Mouse (Mus musculus) intestine, postnatal 0 days (tissue): Measurements from ENCODE around the gene Degs1. TPM values are rescaled to one million over a fixed set of nuclear protein-coding genes. Genes with fewer than 3 reads are reported as not detected.

Source experiments
- ATAC-seq: fragments of 200-750 bp; cut with Nextera tagmentation; 2 replicates; pipeline ENCODE4 v1.8.0; 2017; ENCODE audit warnings: mild to moderate bottlenecking, moderate TSS enrichment, moderate library complexity
- H3K27ac ChIP-seq: fragments of 300-500 bp; sonication (generic); 2 replicates; pipeline ENCODE4 v1.5.1; 2014; ENCODE audit warnings: mild to moderate bottlenecking, low read depth, low read length, moderate library complexity
- H3K27me3 ChIP-seq: fragments of 300-500 bp; sonication (generic); replicated peaks from 2 replicates; pipeline ENCODE4 v1.6.1; 2014; ENCODE audit warnings: low read length, mixed read lengths; ENCODE audit not compliant: control insufficient read depth, insufficient read depth
- H3K36me3 ChIP-seq: fragments of 300-500 bp; sonication (generic); 2 replicates; pipeline ENCODE4 v1.6.1; 2014; ENCODE audit warnings: mild to moderate bottlenecking, moderate library complexity; ENCODE audit not compliant: control insufficient read depth, insufficient read depth
- H3K4me1 ChIP-seq: fragments of 300-500 bp; sonication (generic); replicated peaks from 2 replicates; pipeline ENCODE4 v1.6.1; 2014; ENCODE audit warnings: antibody characterized with exemption, low read length, mixed read lengths; ENCODE audit not compliant: control insufficient read depth, insufficient read depth
- H3K4me2 ChIP-seq: fragments of 300-500 bp; sonication (generic); replicated peaks from 2 replicates; pipeline ENCODE4 v1.6.1; 2014; ENCODE audit warnings: low read depth, mild to moderate bottlenecking, moderate library complexity
- H3K4me3 ChIP-seq: fragments of 300-500 bp; sonication (generic); 2 replicates; pipeline ENCODE4 v1.5.1; 2014; ENCODE audit warnings: low read depth, low read length
- H3K9ac ChIP-seq: fragments of 300-500 bp; sonication (generic); 2 replicates; pipeline ENCODE4 v1.6.1; 2014; ENCODE audit warnings: mild to moderate bottlenecking, low read depth, low read length
- H3K9me3 ChIP-seq: fragments of 300-500 bp; sonication (generic); 2 replicates; pipeline ENCODE4 v1.6.1; 2016; ENCODE audit warnings: mixed run types; ENCODE audit not compliant: control insufficient read depth
- CTCF ChIP-seq: sonication (generic); IDR thresholded peaks from 2 replicates; pipeline ENCODE4 v1.5.1; 2016; ENCODE audit warnings: low read depth, mild to moderate bottlenecking, control low read depth, antibody characterized with exemption, moderate library complexity
- WGBS: fragments of 180-500 bp; shearing (Covaris S2); extraction: QIAGEN DNeasy Blood & Tissue Kit; methylation state at CpG from one replicate; pipeline ENCODE4 v1.1.7; 2014; 5-methylcytosine and 5-hydroxymethylcytosine counted together
- polyA plus RNA-seq: library from polyadenylated mRNA; unstranded; fragments of >200 nt; fragmentation: Nextera tagmentation; extraction: Ambion mirVana; gene quantifications from 2 replicates; pipeline ENCODE4 v1.2.1, GENCODE M21; 2015

The Degs1 gene
- polyA plus RNA-seq, 1 experiment from 2014 or later, result 98.2 TPM

- H3K36me3 ChIP-seq, result no peaks in the 10 kb centered on the region
- no peak overlapping the region for H3K27ac ChIP-seq
- TF ChIP-seq CTCF, result no peak
- H3K4me2 ChIP-seq, result no peak overlapping the region
- no peak overlapping the region for H3K4me3 ChIP-seq
- H3K4me1 ChIP-seq, result no peaks in the 10 kb centered on the region; the same call in 1 of the 2 replicates
- WGBS, result 72% methylated on average over 11 of the region's 11 CpGs
- H3K27me3 ChIP-seq, result no peaks in the 10 kb centered on the region
- H3K9ac ChIP-seq, result no peak overlapping the region
- ATAC-seq, result 0 out of 2 replicates have a peak, but pooled peaks have one; percentile 2
- no peaks in the 10 kb centered on the region for H3K9me3 ChIP-seq
Observed at GRCm38 (mm10) chr1:182255031-182255430, 27.6 kb downstream of the Degs1 start.

GRCm38 (mm10) chr1:182254618-182255017 lies 28.0 kb downstream of the Degs1 start:
- H3K9me3 ChIP-seq, result no peaks in the 10 kb centered on the region
- no peaks in the 10 kb centered on the region; the same call in 1 of the 2 replicates for H3K4me1 ChIP-seq
- H3K36me3 ChIP-seq, result no peaks in the 10 kb centered on the region
- H3K4me3 ChIP-seq, result no peak overlapping the region
- no peak overlapping the region for H3K9ac ChIP-seq
- H3K27me3 ChIP-seq, result no peaks in the 10 kb centered on the region
- H3K4me2 ChIP-seq, result no peak overlapping the region
- 83% methylated on average over 8 of the region's 8 CpGs for WGBS
- H3K27ac ChIP-seq, result no peak overlapping the region
- peak; percentile 44; the same call in 1 of the 2 replicates for ATAC-seq
- TF ChIP-seq CTCF, result no peak

- H3K9ac ChIP-seq, result no peak overlapping the region
- no peak overlapping the region for H3K4me2 ChIP-seq
- WGBS, result 82% methylated on average over 12 of the region's 12 CpGs
- H3K4me3 ChIP-seq, result no peak overlapping the region
- H3K27ac ChIP-seq, result no peak overlapping the region
- no peaks in the 10 kb centered on the region for H3K36me3 ChIP-seq
- no peaks in the 10 kb centered on the region for H3K27me3 ChIP-seq
- TF ChIP-seq CTCF, result no peak
- ATAC-seq, result no peak; the same call in 1 of the 2 replicates
- no peaks in the 10 kb centered on the region; the same call in 1 of the 2 replicates for H3K4me1 ChIP-seq
- H3K9me3 ChIP-seq, result no peaks in the 10 kb centered on the region
Observed at GRCm38 (mm10) chr1:182253756-182254534, 28.7 kb downstream of the Degs1 start.

GRCm38 (mm10) chr1:182252534-182253171 lies 30.0 kb downstream of the Degs1 start:
- H3K4me2 ChIP-seq, result no peak overlapping the region
- H3K36me3 ChIP-seq, result no peaks in the 10 kb centered on the region
- no peaks in the 10 kb centered on the region for H3K9me3 ChIP-seq
- H3K4me3 ChIP-seq, result no peak overlapping the region
- no peaks in the 10 kb centered on the region; the same call in 1 of the 2 replicates for H3K4me1 ChIP-seq
- no peaks in the 10 kb centered on the region for H3K27me3 ChIP-seq
- no peak overlapping the region for H3K27ac ChIP-seq
- WGBS, result 90% methylated on average over 10 of the region's 10 CpGs
- no peak for ATAC-seq
- no peak for TF ChIP-seq CTCF
- no peak overlapping the region for H3K9ac ChIP-seq

GRCm38 (mm10) chr1:182250734-182251133 lies 31.9 kb downstream of the Degs1 start:
- Histone ChIP-seq H3K4me1 (no peaks in the 10 kb centered on the region), H3K27me3 (no peaks in the 10 kb centered on the region), H3K27ac (no peak overlapping the region), H3K4me2 (no peak overlapping the region), H3K9ac (no peak overlapping the region), H3K9me3 (no peaks in the 10 kb centered on the region), H3K4me3 (no peak overlapping the region), H3K36me3 (no peaks in the 10 kb centered on the region)
- WGBS, result 51% methylated on average over 4 of the region's 4 CpGs
- ATAC-seq, result no peak
- no peak for TF ChIP-seq CTCF

- 58% methylated on average over 8 of the region's 8 CpGs for WGBS
- no peak for ATAC-seq
- H3K4me3 ChIP-seq, result no peak overlapping the region
- H3K27ac ChIP-seq, result no peak overlapping the region
- TF ChIP-seq CTCF, result no peak
- no peak overlapping the region for H3K4me2 ChIP-seq
- H3K9me3 ChIP-seq, result no peaks in the 10 kb centered on the region
- no peaks in the 10 kb centered on the region for H3K36me3 ChIP-seq
- H3K9ac ChIP-seq, result no peak overlapping the region
- no peaks in the 10 kb centered on the region for H3K4me1 ChIP-seq
- H3K27me3 ChIP-seq, result no peaks in the 10 kb centered on the region
Observed at GRCm38 (mm10) chr1:182249298-182249697, 33.3 kb downstream of the Degs1 start.
